Mouse (Mus musculus): ENCODE data around the gene BC052040. TPM values are rescaled to one million over a fixed set of nuclear protein-coding genes. Genes with fewer than 3 reads are reported as not detected.

BC052040 gene
- polyA plus RNA-seq, 1 experiment from 2014 or later = 12.6 TPM

DNA sequence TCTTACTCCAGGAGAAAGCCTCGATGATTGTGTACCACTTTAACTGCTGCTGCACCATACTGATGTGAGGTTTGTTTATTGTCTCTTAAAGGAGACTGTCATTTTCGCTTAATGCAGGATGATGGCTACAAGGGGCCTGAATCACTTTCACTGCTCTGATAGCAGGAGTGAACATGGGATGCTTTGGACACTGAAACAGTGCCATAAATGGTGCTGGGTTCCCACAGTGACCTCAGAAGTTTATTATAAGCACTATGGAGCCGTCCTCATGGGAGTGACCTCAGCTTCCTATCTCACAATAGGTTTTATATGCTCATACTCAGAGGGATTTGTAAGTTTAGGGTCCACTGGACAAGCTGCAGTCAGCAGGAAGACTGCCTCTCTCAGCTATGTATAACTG is 149.7 kb downstream of the BC052040 start:
- H3K27ac ChIP-seq (ENCODE audit: low read depth, low read length) = no peak overlapping the region
- 68% methylated on average over 3 of the region's 3 CpGs for WGBS
- ATAC-seq (ENCODE audit: low read depth) = no peak
- H3K4me1 ChIP-seq (ENCODE audit: control insufficient read depth, insufficient read depth, low read length) = no peaks in the 10 kb centered on the region
- no peaks in the 10 kb centered on the region for H3K27me3 ChIP-seq (ENCODE audit: control insufficient read depth, insufficient read depth, low read length)
- no peak overlapping the region for H3K4me2 ChIP-seq (ENCODE audit: low read depth, low read length)
- H3K36me3 ChIP-seq (ENCODE audit: control insufficient read depth, insufficient read depth, low read length) = no peaks in the 10 kb centered on the region
- H3K9me3 ChIP-seq (ENCODE audit: control insufficient read depth, low read length) = no peaks in the 10 kb centered on the region
- no peak overlapping the region for H3K4me3 ChIP-seq (ENCODE audit: low read depth, low read length)
- no peak overlapping the region for H3K9ac ChIP-seq (replicated peaks; ENCODE audit: low read depth, low read length)

DNA sequence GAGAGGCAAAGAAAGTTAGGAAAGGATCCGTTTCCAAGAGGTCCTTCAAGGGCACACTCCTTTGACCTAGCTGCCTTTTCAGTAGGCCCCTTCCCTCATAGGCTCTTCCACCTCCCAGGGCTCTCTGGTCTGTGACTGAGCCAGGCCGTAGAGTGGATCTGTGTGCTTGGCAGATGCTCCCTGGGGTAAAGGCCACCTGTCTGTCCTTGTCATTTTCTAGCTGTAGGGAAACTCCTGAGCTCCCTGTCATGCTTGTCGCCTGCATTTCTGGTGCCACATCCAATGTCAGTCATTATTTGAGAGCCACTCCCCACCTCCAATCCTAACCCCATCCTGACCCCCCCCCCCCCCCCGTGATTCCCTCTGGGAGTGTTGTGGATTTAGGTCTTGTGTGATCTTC is 151.1 kb downstream of the BC052040 start:
- WGBS = 85% methylated on average over 4 of the region's 4 CpGs
- Histone ChIP-seq H3K9me3 (ENCODE audit: control insufficient read depth, low read length) (no peaks in the 10 kb centered on the region), H3K4me2 (ENCODE audit: low read depth, low read length) (no peak overlapping the region), H3K9ac (replicated peaks; ENCODE audit: low read depth, low read length) (no peak overlapping the region), H3K27me3 (ENCODE audit: control insufficient read depth, insufficient read depth, low read length) (no peaks in the 10 kb centered on the region), H3K27ac (ENCODE audit: low read depth, low read length) (no peak overlapping the region), H3K4me3 (ENCODE audit: low read depth, low read length) (no peak overlapping the region), H3K4me1 (ENCODE audit: control insufficient read depth, insufficient read depth, low read length) (no peaks in the 10 kb centered on the region), H3K36me3 (ENCODE audit: control insufficient read depth, insufficient read depth, low read length) (no peaks in the 10 kb centered on the region)
- no peak for ATAC-seq (ENCODE audit: low read depth)

DNA sequence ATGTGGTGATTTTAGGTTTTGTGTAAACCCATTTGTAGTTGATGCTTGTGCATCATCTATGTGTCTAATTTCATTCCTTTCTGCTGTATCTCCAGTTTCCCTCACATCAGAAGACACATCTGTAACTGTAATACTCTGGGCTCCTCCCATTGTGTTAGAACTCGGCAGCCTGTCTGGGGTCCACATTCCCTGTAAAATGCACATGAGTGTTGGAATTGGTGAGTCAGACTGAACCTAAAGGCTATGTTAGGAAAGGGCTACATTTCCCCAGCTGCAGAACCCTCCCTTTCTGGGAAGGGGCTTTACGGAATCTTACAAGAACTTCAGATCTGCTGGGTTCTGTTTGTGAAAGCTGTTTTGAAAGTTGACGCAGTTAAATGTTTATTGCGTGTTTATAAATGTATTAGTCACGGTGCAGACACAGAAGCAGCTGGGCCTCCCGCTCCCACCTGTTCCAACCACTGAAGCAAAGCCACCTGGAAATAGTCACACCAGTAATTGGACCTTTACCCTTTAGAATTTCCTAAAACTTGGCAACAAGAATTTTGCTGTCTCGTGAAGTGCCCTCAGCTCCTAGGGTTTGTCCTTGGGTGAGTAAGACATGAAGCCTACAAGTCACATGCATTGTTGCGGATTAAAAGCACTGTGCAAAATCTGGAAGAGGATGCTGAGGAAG is 151.6 kb downstream of the BC052040 start:
- 75% methylated on average over 8 of the region's 8 CpGs for WGBS

DNA sequence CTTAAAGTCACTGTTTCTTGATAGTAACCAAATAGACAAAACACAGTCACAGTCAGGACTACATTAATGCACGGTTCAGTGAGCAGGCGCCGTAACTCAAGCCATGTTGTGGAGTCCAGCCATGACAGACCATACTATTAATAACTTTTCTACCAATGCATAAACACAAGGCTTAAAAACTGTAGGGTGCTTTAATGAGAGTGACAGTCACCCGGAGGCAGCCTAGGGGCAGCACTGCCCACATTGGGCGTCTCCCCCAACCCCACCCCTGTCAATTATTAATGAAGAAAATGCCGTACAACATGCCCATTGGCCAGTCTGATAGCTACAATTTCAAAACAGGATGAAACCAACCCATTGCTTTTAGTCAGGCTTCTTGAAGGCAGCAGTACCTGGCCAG is 153.3 kb downstream of the BC052040 start:
- H3K9ac ChIP-seq (replicated peaks; ENCODE audit: low read depth, low read length) = no peak overlapping the region
- H3K27ac ChIP-seq (ENCODE audit: low read depth, low read length) = no peak overlapping the region
- no peak overlapping the region for H3K4me3 ChIP-seq (ENCODE audit: low read depth, low read length)
- H3K9me3 ChIP-seq (ENCODE audit: control insufficient read depth, low read length) = no peaks in the 10 kb centered on the region
- no peaks in the 10 kb centered on the region for H3K36me3 ChIP-seq (ENCODE audit: control insufficient read depth, insufficient read depth, low read length)
- no peaks in the 10 kb centered on the region for H3K27me3 ChIP-seq (ENCODE audit: control insufficient read depth, insufficient read depth, low read length)
- no peak for ATAC-seq (ENCODE audit: low read depth)
- H3K4me1 ChIP-seq (ENCODE audit: control insufficient read depth, insufficient read depth, low read length) = no peaks in the 10 kb centered on the region
- WGBS = 86% methylated on average over 6 of the region's 6 CpGs
- no peak overlapping the region for H3K4me2 ChIP-seq (ENCODE audit: low read depth, low read length)

More for the DNA sequence above, 151.6 kb downstream of the BC052040 start:
- Histone ChIP-seq H3K4me1 (ENCODE audit: control insufficient read depth, insufficient read depth, low read length) (no peaks in the 10 kb centered on the region), H3K36me3 (ENCODE audit: control insufficient read depth, insufficient read depth, low read length) (no peaks in the 10 kb centered on the region), H3K27ac (ENCODE audit: low read depth, low read length) (no peak overlapping the region), H3K9me3 (ENCODE audit: control insufficient read depth, low read length) (no peaks in the 10 kb centered on the region), H3K27me3 (ENCODE audit: control insufficient read depth, insufficient read depth, low read length) (no peaks in the 10 kb centered on the region), H3K4me2 (ENCODE audit: low read depth, low read length) (no peak overlapping the region), H3K9ac (replicated peaks; ENCODE audit: low read depth, low read length) (no peak overlapping the region), H3K4me3 (ENCODE audit: low read depth, low read length) (no peak overlapping the region)
- ATAC-seq (ENCODE audit: low read depth) = no peak

DNA sequence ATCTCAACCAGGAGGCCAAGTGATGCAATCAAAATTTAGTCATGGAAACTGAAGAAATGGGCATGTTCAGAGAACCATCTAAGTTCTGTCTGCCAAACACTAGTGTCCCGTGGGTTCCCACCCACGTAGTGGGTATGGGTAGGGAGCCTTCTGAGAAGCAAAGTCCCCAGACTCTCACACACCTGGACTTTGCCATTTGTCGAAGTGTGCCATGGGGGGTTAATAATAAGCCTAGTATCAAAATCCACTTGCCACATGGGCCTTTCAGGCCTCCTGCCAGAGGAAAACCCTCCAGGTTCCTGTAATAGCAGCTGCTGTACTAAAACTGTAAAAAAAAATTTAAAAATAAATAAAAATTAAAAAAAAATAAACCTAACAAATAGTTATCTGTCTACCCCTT is 154.9 kb downstream of the BC052040 start:
- Histone ChIP-seq H3K36me3 (ENCODE audit: control insufficient read depth, insufficient read depth, low read length) (no peaks in the 10 kb centered on the region), H3K27me3 (ENCODE audit: control insufficient read depth, insufficient read depth, low read length) (no peaks in the 10 kb centered on the region), H3K4me2 (ENCODE audit: low read depth, low read length) (no peak overlapping the region), H3K4me1 (ENCODE audit: control insufficient read depth, insufficient read depth, low read length) (no peaks in the 10 kb centered on the region), H3K4me3 (ENCODE audit: low read depth, low read length) (no peak overlapping the region), H3K9me3 (ENCODE audit: control insufficient read depth, low read length) (no peaks in the 10 kb centered on the region), H3K9ac (replicated peaks; ENCODE audit: low read depth, low read length) (no peak overlapping the region), H3K27ac (ENCODE audit: low read depth, low read length) (no peak overlapping the region)
- ATAC-seq (ENCODE audit: low read depth) = no peak
- WGBS = 89% methylated on average over 3 of the region's 3 CpGs

DNA sequence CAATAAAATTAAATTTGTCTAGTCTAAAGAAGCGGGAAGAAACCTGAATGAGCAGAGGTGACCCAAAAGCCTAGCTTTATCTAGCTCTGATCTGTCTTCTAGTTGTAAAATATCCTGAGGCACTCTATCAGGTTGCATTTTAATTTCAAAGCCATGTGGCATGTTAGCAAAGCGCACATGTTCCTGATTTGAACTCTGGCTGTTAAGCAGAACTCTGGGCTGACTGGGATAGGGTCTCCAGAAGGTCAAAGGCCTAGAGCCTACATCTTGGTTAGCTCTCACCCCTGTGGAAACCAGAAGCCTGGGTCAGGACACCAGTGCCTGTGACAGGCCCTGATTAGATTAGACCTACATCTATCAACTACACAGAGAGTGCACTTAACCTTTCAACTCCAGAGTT is 156.4 kb downstream of the BC052040 start:
- no peaks in the 10 kb centered on the region for H3K27me3 ChIP-seq (ENCODE audit: control insufficient read depth, insufficient read depth, low read length)
- no peak overlapping the region for H3K27ac ChIP-seq (ENCODE audit: low read depth, low read length)
- H3K4me3 ChIP-seq (ENCODE audit: low read depth, low read length) = no peak overlapping the region
- H3K4me1 ChIP-seq (ENCODE audit: control insufficient read depth, insufficient read depth, low read length) = no peaks in the 10 kb centered on the region
- no peaks in the 10 kb centered on the region for H3K9me3 ChIP-seq (ENCODE audit: control insufficient read depth, low read length)
- WGBS = 88% methylated on average over 2 of the region's 2 CpGs
- H3K9ac ChIP-seq (replicated peaks; ENCODE audit: low read depth, low read length) = no peak overlapping the region
- ATAC-seq (ENCODE audit: low read depth) = no peak
- H3K36me3 ChIP-seq (ENCODE audit: control insufficient read depth, insufficient read depth, low read length) = no peaks in the 10 kb centered on the region
- H3K4me2 ChIP-seq (ENCODE audit: low read depth, low read length) = no peak overlapping the region

DNA sequence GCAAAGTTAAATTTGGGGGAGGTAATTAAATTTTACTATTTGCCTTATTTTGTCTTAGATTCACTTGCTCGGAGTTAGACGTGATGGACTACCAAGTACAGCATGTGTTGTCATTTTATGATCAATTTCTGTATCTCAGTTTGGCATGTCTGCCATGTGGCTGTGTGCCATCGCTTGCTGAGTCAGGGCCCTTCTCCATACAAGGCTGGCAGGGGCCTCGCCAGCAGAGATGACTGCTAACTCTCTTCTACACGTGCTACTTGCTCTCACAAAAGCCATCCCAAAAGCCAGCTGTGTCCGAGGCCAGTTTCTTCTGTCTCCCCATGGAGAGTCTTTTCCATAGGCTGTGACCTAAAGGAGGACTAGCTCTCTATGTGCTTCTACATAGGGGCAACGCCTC is 160.5 kb downstream of the BC052040 start:
- Histone ChIP-seq H3K27ac (ENCODE audit: low read depth, low read length) (no peak overlapping the region), H3K4me3 (ENCODE audit: low read depth, low read length) (no peak overlapping the region), H3K4me1 (ENCODE audit: control insufficient read depth, insufficient read depth, low read length) (no peaks in the 10 kb centered on the region), H3K4me2 (ENCODE audit: low read depth, low read length) (no peak overlapping the region), H3K9ac (replicated peaks; ENCODE audit: low read depth, low read length) (no peak overlapping the region), H3K36me3 (ENCODE audit: control insufficient read depth, insufficient read depth, low read length) (no peaks in the 10 kb centered on the region), H3K9me3 (ENCODE audit: control insufficient read depth, low read length) (no peaks in the 10 kb centered on the region), H3K27me3 (ENCODE audit: control insufficient read depth, insufficient read depth, low read length) (no peaks in the 10 kb centered on the region)
- WGBS = 78% methylated on average over 7 of the region's 7 CpGs
- no peak for ATAC-seq (ENCODE audit: low read depth)

DNA sequence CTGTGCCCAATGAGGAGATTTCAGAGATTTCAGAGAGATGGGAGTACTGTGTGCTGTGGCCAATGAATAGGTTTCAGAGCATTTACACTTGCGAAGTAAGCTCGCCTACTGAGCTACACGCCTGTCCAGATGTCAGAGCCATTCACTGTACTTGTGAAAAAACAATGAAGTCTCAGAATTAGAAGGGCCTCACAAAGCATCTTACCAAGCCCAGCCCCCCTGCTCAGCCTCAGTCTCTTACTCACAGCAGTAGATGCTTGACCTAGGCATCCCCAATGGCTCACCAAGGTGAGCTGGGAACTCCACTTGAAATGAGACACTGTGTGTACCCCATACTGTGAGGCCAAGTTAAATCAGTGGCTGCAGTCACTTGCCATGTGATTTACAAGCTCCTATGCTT is 166.1 kb downstream of the BC052040 start:
- H3K4me3 ChIP-seq (ENCODE audit: low read depth, low read length) = no peak overlapping the region
- no peaks in the 10 kb centered on the region for H3K9me3 ChIP-seq (ENCODE audit: control insufficient read depth, low read length)
- no peak overlapping the region for H3K27ac ChIP-seq (ENCODE audit: low read depth, low read length)
- no peak for ATAC-seq (ENCODE audit: low read depth)
- 50% methylated on average over 3 of the region's 3 CpGs for WGBS
- H3K4me2 ChIP-seq (ENCODE audit: low read depth, low read length) = no peak overlapping the region
- no peak overlapping the region for H3K9ac ChIP-seq (replicated peaks; ENCODE audit: low read depth, low read length)
- H3K4me1 ChIP-seq (ENCODE audit: control insufficient read depth, insufficient read depth, low read length) = no peaks in the 10 kb centered on the region
- H3K36me3 ChIP-seq (ENCODE audit: control insufficient read depth, insufficient read depth, low read length) = no peaks in the 10 kb centered on the region
- H3K27me3 ChIP-seq (ENCODE audit: control insufficient read depth, insufficient read depth, low read length) = no peaks in the 10 kb centered on the region

DNA sequence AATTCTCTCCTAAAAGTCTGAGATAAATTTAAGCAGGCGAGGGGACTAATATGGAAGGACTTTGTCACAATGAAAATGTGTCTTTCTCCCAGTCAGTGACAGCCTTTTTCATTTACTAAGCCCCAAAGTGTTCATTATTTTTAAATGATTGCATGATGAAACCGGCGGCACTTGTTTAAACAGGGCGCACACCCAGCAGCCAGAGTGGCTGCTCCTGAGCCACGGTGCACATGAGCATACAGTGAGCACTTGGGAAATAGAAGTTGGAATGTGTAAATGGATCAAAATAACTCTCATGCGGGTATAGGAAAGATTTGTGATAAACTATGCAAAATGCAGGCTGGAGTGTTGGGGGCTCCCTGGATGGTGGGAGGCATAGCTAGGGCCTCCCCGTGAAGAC is 169.7 kb downstream of the BC052040 start:
- Histone ChIP-seq H3K27ac (ENCODE audit: low read depth, low read length) (no peak overlapping the region), H3K4me3 (ENCODE audit: low read depth, low read length) (no peak overlapping the region), H3K36me3 (ENCODE audit: control insufficient read depth, insufficient read depth, low read length) (no peaks in the 10 kb centered on the region), H3K4me2 (ENCODE audit: low read depth, low read length) (no peak overlapping the region), H3K27me3 (ENCODE audit: control insufficient read depth, insufficient read depth, low read length) (no peaks in the 10 kb centered on the region), H3K9me3 (ENCODE audit: control insufficient read depth, low read length) (no peaks in the 10 kb centered on the region), H3K9ac (replicated peaks; ENCODE audit: low read depth, low read length) (no peak overlapping the region), H3K4me1 (ENCODE audit: control insufficient read depth, insufficient read depth, low read length) (no peaks in the 10 kb centered on the region)
- ATAC-seq (ENCODE audit: low read depth) = no peak
- 82% methylated on average over 7 of the region's 7 CpGs for WGBS
